Mouse (Mus musculus) cerebellum, adult 18-20 months (tissue): ENCODE measurements around the gene Sbno1.
A peak's percentile ranks its signal among the peaks of the same experiment; 100 is the strongest.

Source experiments
- DNase-seq, 2 experiments: peaks; one replicate each; pipeline ENCODE4 v3.0.0; 2021

The Sbno1 gene

GRCm38 (mm10) chr5:124327510-124328364, 98.1 kb downstream of the Sbno1 start, which contains the start of the genes Mphosph9 and 2810006K23Rik:
TSS of gene Mphosph9 (minus strand) at chr5:124327972.
TSS of gene 2810006K23Rik (plus strand) at chr5:124328089.
- peak; percentile 99 to 100 for DNase-seq

- DNase-seq = peak in 1 of 2 experiments; percentile 27
These were observed 99.0 kb downstream of the Sbno1 start for GRCm38 (mm10) chr5:124326829-124327228.
